Mouse (Mus musculus) heart, embryonic 14.5 days (tissue): ENCODE results near the gene Atg9a. TPM values are rescaled to one million over a fixed set of nuclear protein-coding genes. Genes with fewer than 3 reads are reported as not detected.

Experiments used
- ATAC-seq: fragments of 200-750 bp; cut with Nextera tagmentation; 2 replicates; pipeline ENCODE4 v1.8.0; 2017; ENCODE audit warnings: low read depth, moderate TSS enrichment; ENCODE audit not compliant: insufficient number of reproducible peaks, insufficient read depth, low FRiP score
- H3K27ac ChIP-seq, 2 experiments: fragments of 200-500 bp in 1 of 2; fragments of 300-500 bp in 1 of 2; sonication (generic) in 1 of 2; replicated peaks in 1 of 2; 2 replicates each; pipeline ENCODE4 v1.5.1; 2012 to 2014; ENCODE audit warnings: low read depth in 2 of 2, low read length in 2 of 2, control low read depth in 1 of 2, mild to moderate bottlenecking in 1 of 2, mixed read lengths in 1 of 2; ENCODE audit not compliant: control insufficient read depth in 1 of 2, insufficient read depth in 1 of 2
- H3K27me3 ChIP-seq: fragments of 300-500 bp; sonication (generic); 2 replicates; pipeline ENCODE4 v1.6.1; 2014; ENCODE audit warnings: mild to moderate bottlenecking, low read length, control low read depth; ENCODE audit not compliant: control insufficient read depth, insufficient read depth
- H3K36me3 ChIP-seq: fragments of 300-500 bp; sonication (generic); 2 replicates; pipeline ENCODE4 v1.6.1; 2014; ENCODE audit warnings: mild to moderate bottlenecking, control low read depth, low read length, mixed read lengths; ENCODE audit not compliant: control insufficient read depth, insufficient read depth
- H3K4me1 ChIP-seq, 2 experiments: fragments of 200-500 bp in 1 of 2; fragments of 300-500 bp in 1 of 2; sonication (generic) in 1 of 2; 2 replicates each; pipeline ENCODE4 v1.6.1; 2012 to 2014; ENCODE audit warnings: low read length in 2 of 2, control low read depth in 1 of 2, mixed read lengths in 1 of 2; ENCODE audit not compliant: control insufficient read depth in 2 of 2, insufficient read depth in 2 of 2
- H3K4me2 ChIP-seq: fragments of 300-500 bp; sonication (generic); 2 replicates; pipeline ENCODE4 v1.6.1; 2014; ENCODE audit warnings: mild to moderate bottlenecking, low read length
- H3K4me3 ChIP-seq, 2 experiments: fragments of 200-500 bp in 1 of 2; fragments of 300-500 bp in 1 of 2; sonication (generic) in 1 of 2; 2 replicates each; pipeline ENCODE4 v1.5.1; 2012 to 2014; ENCODE audit warnings: low read length in 2 of 2, mild to moderate bottlenecking in 2 of 2, control low read depth in 1 of 2, low read depth in 1 of 2, moderate library complexity in 1 of 2; ENCODE audit not compliant: control insufficient read depth in 1 of 2, insufficient read depth in 1 of 2
- H3K9ac ChIP-seq: fragments of 300-500 bp; sonication (generic); 2 replicates; pipeline ENCODE4 v1.6.1; 2014; ENCODE audit warnings: mild to moderate bottlenecking, low read length
- H3K9me3 ChIP-seq: fragments of 300-500 bp; sonication (generic); 2 replicates; pipeline ENCODE4 v1.6.1; 2016; ENCODE audit warnings: low read length, control low read depth; ENCODE audit not compliant: control insufficient read depth
- WGBS: fragments of 180-500 bp; shearing (Covaris S2); extraction: QIAGEN DNeasy Blood & Tissue Kit; methylation state at CpG from one replicate; pipeline ENCODE4 v1.1.7; 2014; 5-methylcytosine and 5-hydroxymethylcytosine counted together
- polyA plus RNA-seq: library from polyadenylated mRNA; unstranded; fragments of >200 nt; fragmentation: Nextera tagmentation; extraction: Ambion mirVana; gene quantifications from 2 replicates; pipeline ENCODE4 v1.2.1, GENCODE M21; 2014

The Atg9a gene
- polyA plus RNA-seq, 1 experiment from 2014 or later: 29.2 TPM

DNA sequence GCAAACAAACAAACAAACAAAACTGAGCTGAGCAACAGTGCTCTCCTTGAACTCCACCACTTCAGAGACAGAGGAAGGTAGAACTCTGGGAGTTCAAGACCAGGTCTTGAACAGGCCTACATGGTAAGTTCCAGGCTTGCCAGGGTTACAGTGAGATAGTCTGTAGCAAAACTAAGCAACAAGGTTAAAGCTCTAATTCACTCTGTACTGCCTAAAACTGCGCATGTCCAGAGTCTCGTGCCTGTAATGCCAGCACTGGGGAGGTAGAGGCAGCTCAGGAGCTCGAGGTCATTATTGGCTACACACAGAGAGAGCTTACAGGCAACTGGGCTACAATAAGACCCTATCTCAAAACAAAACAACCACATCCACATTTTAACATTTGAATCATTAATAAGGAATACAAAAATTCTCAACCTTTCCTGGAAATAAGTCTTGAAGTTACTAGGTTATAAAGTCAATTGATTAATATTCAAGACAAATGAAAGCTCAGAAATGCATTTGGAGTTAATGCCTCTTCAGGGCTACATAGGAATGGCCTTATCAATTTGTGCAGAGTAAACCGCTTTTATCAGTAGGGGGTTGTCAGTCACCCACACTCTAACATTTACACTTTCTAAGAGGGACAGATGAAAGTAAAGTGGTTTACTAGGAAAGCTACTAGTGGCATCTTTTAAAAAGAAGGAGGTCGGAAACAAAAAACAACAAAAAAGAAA, 32.3 kb downstream of the Atg9a start:
- H3K4me2 ChIP-seq: no peak overlapping the region
- 41% methylated on average over 5 of the region's 5 CpGs for WGBS
- H3K27ac ChIP-seq: no peak overlapping the region
- H3K9me3 ChIP-seq: no peaks in the 10 kb centered on the region
- no peak for ATAC-seq
- no peaks in the 10 kb centered on the region for H3K4me1 ChIP-seq
- no peak overlapping the region for H3K9ac ChIP-seq
- no peaks in the 10 kb centered on the region for H3K36me3 ChIP-seq
- no peaks in the 10 kb centered on the region for H3K27me3 ChIP-seq
- H3K4me3 ChIP-seq: no peak overlapping the region

DNA sequence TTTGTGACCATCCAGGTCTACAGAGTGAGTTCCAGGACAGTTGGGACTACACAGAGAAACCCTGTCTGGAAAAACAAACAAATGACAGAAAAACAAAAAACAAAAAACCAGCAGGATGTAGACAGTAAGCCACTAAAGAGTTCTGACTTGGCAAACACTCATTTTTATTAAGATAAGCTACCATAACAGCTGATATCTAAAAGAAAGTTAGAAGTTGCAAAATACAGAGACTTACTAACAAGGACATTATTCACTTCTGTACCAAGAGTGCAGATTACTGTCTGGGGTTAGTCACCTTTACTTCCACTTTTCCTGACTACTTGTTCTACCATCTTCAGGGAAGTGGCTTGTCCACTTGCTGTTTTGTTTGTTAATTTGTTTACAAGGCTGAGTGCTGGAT, 33.0 kb downstream of the Atg9a start:
- H3K27me3 ChIP-seq: no peaks in the 10 kb centered on the region
- no peak overlapping the region for H3K9ac ChIP-seq
- no peaks in the 10 kb centered on the region for H3K4me1 ChIP-seq
- no peaks in the 10 kb centered on the region for H3K36me3 ChIP-seq
- H3K4me3 ChIP-seq: no peak overlapping the region
- no peak for ATAC-seq
- no peak overlapping the region for H3K27ac ChIP-seq
- H3K9me3 ChIP-seq: no peaks in the 10 kb centered on the region
- H3K4me2 ChIP-seq: no peak overlapping the region

GRCm38 (mm10) chr1:75155837-75156236, 36.2 kb downstream of the Atg9a start:
- Histone ChIP-seq H3K36me3 (no peaks in the 10 kb centered on the region), H3K4me3 (no peak overlapping the region), H3K27ac (no peak overlapping the region), H3K27me3 (no peaks in the 10 kb centered on the region), H3K9ac (no peak overlapping the region), H3K9me3 (no peaks in the 10 kb centered on the region), H3K4me2 (no peak overlapping the region), H3K4me1 (no peaks in the 10 kb centered on the region)
- WGBS: 38% methylated on average over 3 of the region's 3 CpGs
- ATAC-seq: no peak

DNA sequence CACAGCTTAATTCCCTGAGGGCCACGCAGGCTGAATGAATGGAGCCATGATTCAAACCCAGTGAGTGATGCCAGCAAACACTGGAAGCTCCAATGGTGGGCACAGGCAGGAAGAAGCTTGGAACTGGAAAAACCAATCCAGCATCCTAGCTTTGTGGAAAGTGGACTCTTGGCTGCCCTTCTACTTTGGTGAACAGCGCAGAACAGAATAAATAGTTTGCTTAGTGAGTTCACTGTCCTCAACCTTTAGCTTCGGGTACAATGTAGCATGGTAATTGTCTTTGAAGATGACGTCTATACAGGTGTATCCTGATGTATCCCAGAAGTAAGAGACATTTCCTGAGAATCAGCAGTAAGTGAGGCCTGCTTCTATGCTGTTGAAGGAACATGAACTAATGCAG, 43.3 kb downstream of the Atg9a start:
- Histone ChIP-seq H3K4me2 (no peak overlapping the region), H3K36me3 (peaks cover 56% of the 10 kb centered on the region), H3K27ac (no peak overlapping the region), H3K4me3 (no peak overlapping the region), H3K4me1 (peaks cover 0 to 3% of the 10 kb centered on the region in 2 experiments; a peak in 2 of 4 replicates), H3K9me3 (no peaks in the 10 kb centered on the region), H3K27me3 (no peaks in the 10 kb centered on the region), H3K9ac (no peak overlapping the region)
- no peak for ATAC-seq
- 87% methylated on average over 4 of the region's 4 CpGs for WGBS

GRCm38 (mm10) chr1:75147411-75148135, 44.4 kb downstream of the Atg9a start:
- no peak for ATAC-seq
- H3K9ac ChIP-seq: no peak overlapping the region

GRCm38 (mm10) chr1:75145589-75145988, 46.4 kb downstream of the Atg9a start:
- no peak overlapping the region for H3K4me2 ChIP-seq
- H3K9me3 ChIP-seq: no peaks in the 10 kb centered on the region
- no peak overlapping the region for H3K9ac ChIP-seq
- peaks cover 56% of the 10 kb centered on the region for H3K36me3 ChIP-seq
- no peaks in the 10 kb centered on the region for H3K27me3 ChIP-seq
- no peak for ATAC-seq
- H3K4me3 ChIP-seq: no peak overlapping the region
- H3K4me1 ChIP-seq: peaks cover 5 to 18% of the 10 kb centered on the region in 2 experiments
- no peak overlapping the region for H3K27ac ChIP-seq
- WGBS: 89% methylated on average over 3 of the region's 3 CpGs

More at GRCm38 (mm10) chr1:75147411-75148135, 44.4 kb downstream of the Atg9a start:
- no peaks in the 10 kb centered on the region for H3K9me3 ChIP-seq
- no peak overlapping the region for H3K4me3 ChIP-seq
- 63% methylated on average over 7 of the region's 7 CpGs for WGBS
- H3K36me3 ChIP-seq: peaks cover 56% of the 10 kb centered on the region
- H3K4me2 ChIP-seq: no peak overlapping the region
- H3K4me1 ChIP-seq: peaks cover 0 to 9% of the 10 kb centered on the region in 2 experiments; a peak in 2 of 4 replicates
- H3K27ac ChIP-seq: no peak overlapping the region
- no peaks in the 10 kb centered on the region for H3K27me3 ChIP-seq

DNA sequence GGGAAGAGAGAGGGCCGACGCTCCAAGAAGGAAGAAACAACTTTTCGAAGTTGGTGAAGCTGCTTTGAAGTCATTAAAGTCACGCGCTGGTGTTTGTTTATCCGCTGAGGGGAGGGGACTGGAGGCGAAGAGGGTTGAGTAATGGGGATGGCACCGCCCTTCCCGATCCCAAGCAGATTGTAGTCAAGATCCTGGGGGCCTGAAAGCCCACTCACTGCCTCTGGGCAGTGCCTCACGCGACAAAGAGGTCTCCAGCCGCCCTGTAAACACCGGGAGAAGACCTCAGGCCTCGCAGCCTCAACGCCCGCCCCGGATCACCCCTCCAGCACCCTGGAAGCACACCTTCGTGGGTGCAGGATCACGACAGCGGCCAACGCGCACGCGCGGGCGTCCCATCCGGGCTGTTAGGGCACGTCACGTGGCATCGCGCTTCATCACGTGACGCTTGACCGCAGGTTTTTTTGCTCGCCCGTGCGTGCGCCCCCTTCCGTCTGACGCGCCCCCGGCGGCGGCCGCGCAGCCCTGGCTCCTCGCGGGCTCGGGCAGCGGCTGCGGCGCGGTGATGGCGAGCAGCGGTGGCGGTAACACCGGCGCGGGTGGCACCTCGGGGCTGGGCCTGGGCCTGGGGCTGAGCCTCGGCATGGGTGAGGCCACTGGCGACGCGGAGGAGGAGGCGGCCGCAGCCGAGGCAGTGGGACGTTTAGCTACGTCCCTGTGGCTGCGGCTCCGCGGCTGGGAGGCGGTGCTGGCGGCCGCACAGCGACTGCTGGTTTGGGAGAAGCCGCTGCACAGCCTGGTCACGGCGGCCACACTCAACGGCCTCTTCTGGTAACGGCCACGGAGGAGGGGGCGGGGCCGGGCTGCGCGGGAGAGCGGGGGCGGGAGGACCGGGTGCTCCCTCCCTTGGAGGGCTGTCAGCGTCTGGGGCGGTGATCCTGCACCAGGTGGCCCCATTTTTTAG, 49.4 kb downstream of the Atg9a start, which contains the start of the genes Cnppd1 and Retreg2:
Gene Cnppd1 (minus strand): TSS at position 411 of the 961 bp plus-strand sequence.
Gene Retreg2 (plus strand): TSS at position 478 of the 961 bp plus-strand sequence.
- WGBS: under 1% methylated on average over 83 of the region's 91 CpGs

More for the DNA sequence above, 49.4 kb downstream of the Atg9a start, which contains the start of the genes Cnppd1 and Retreg2:
- peak; percentile 85 for ATAC-seq
- peaks cover 62% of the 10 kb centered on the region for H3K36me3 ChIP-seq
- H3K27ac ChIP-seq: peak within 1 kb of the TSS; percentile 93 to 94
- H3K4me3 ChIP-seq: peak within 1 kb of the TSS; percentile 84 to 90
- peak within 1 kb of the TSS; percentile 87 for H3K4me2 ChIP-seq
- H3K9ac ChIP-seq: peak within 1 kb of the TSS; percentile 95
- no peaks in the 10 kb centered on the region for H3K9me3 ChIP-seq
- H3K27me3 ChIP-seq: no peaks in the 10 kb centered on the region
- H3K4me1 ChIP-seq: peaks cover 5 to 22% of the 10 kb centered on the region in 2 experiments
